Mouse (Mus musculus): ENCODE results near the gene Mgl2. TPM values are rescaled to one million over a fixed set of nuclear protein-coding genes. Genes with fewer than 3 reads are reported as not detected.
"Not testable (repeated sequence)": the region's sequence is repeated elsewhere in the genome, so short reads cannot be mapped to it uniquely, and the experiment has no call there.

Mgl2 gene
- polyA plus RNA-seq, 1 experiment from 2014 or later: not detected

DNA sequence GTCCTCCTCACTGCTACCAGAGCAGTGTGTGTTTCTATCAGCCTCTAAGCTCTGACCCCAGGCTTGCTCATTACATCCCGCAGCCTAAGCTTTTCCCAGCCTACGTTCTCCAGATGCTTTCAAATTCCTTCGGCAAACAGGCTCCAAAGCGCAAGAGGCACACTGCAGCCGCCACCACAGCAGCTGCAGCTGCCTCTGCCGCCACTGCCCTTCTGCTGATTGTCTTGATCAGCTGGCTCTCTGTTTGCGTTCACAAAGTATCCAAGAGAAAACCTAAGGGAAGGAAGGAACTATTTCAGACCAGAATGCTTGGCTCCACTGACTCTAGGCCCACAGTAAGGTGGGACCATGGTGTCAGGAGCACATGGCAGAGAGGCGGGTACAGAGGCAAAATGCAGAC lies 23.0 kb upstream of the Mgl2 start:
- Histone ChIP-seq H3K9me3 (ENCODE audit: control insufficient read depth, low read length) (no peaks in the 10 kb centered on the region), H3K36me3 (ENCODE audit: control insufficient read depth, insufficient read depth, low read length) (no peaks in the 10 kb centered on the region), H3K27me3 (ENCODE audit: control insufficient read depth, insufficient read depth, low read length) (no peaks in the 10 kb centered on the region), H3K9ac (ENCODE audit: low read length) (no peak overlapping the region), H3K4me2 (ENCODE audit: low read depth, low read length, severe bottlenecking) (no peak overlapping the region), H3K4me3 (ENCODE audit: low read depth, low read length) (no peak overlapping the region), H3K4me1 (replicated peaks; ENCODE audit: control insufficient read depth, insufficient read depth, low read length) (no peaks in the 10 kb centered on the region), H3K27ac (ENCODE audit: low read depth, low read length) (no peak overlapping the region)
- WGBS: 69% methylated on average over 8 of the region's 8 CpGs
- no peak for ATAC-seq (replicated peaks; ENCODE audit: low FRiP score)
- no peak for DNase-seq (ENCODE audit: low spot score)

- no peak for ATAC-seq (replicated peaks; ENCODE audit: low FRiP score)
- H3K27me3 ChIP-seq (ENCODE audit: control insufficient read depth, insufficient read depth, low read length): no peaks in the 10 kb centered on the region
- no peaks in the 10 kb centered on the region for H3K4me1 ChIP-seq (replicated peaks; ENCODE audit: control insufficient read depth, insufficient read depth, low read length)
- no peak overlapping the region for H3K4me3 ChIP-seq (ENCODE audit: low read depth, low read length)
- 66% methylated on average over 3 of the region's 3 CpGs for WGBS
- no peak overlapping the region for H3K4me2 ChIP-seq (ENCODE audit: low read depth, low read length, severe bottlenecking)
- H3K36me3 ChIP-seq (ENCODE audit: control insufficient read depth, insufficient read depth, low read length): no peaks in the 10 kb centered on the region
- H3K27ac ChIP-seq (ENCODE audit: low read depth, low read length): no peak overlapping the region
- no peaks in the 10 kb centered on the region for H3K9me3 ChIP-seq (ENCODE audit: control insufficient read depth, low read length)
- H3K9ac ChIP-seq (ENCODE audit: low read length): no peak overlapping the region
- peak; percentile 59 for DNase-seq (ENCODE audit: low spot score)
Measured at GRCm38 (mm10) chr11:70110146-70110545, 20.0 kb upstream of the Mgl2 start.

- WGBS: 76% methylated on average over 4 of the region's 4 CpGs
Measured at GRCm38 (mm10) chr11:70114562-70114961, 15.6 kb upstream of the Mgl2 start.

DNA sequence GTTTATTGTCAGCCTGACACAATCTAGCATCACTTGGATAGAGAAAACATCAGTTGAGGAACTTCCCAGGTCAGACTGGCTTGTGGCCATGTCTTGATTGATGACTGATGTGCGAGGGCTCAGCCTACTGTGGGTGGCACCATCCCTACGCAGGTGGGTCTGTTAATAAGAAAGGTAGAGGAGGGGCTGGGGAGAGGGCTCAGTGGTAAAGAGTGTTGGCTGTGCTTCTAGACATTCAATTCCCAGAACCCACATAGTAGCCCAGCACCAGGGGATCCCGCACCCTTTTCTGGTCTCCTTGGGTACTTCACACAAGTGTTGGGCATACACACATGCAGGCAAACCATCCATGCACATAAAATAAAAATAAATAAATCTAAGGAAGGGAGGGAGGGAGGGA lies 14.2 kb upstream of the Mgl2 start:
- WGBS: 93% methylated on average over 3 of the region's 3 CpGs
- no peak overlapping the region for H3K4me2 ChIP-seq (ENCODE audit: low read depth, low read length, severe bottlenecking)

More at GRCm38 (mm10) chr11:70114562-70114961, 15.6 kb upstream of the Mgl2 start:
- no peak for DNase-seq (ENCODE audit: low spot score)
- H3K27ac ChIP-seq (ENCODE audit: low read depth, low read length): no peak overlapping the region
- H3K9ac ChIP-seq (ENCODE audit: low read length): no peak overlapping the region
- no peaks in the 10 kb centered on the region for H3K9me3 ChIP-seq (ENCODE audit: control insufficient read depth, low read length)
- no peaks in the 10 kb centered on the region for H3K36me3 ChIP-seq (ENCODE audit: control insufficient read depth, insufficient read depth, low read length)
- H3K4me1 ChIP-seq (replicated peaks; ENCODE audit: control insufficient read depth, insufficient read depth, low read length): no peaks in the 10 kb centered on the region
- no peak overlapping the region for H3K4me2 ChIP-seq (ENCODE audit: low read depth, low read length, severe bottlenecking)
- no peaks in the 10 kb centered on the region for H3K27me3 ChIP-seq (ENCODE audit: control insufficient read depth, insufficient read depth, low read length)
- no peak for ATAC-seq (replicated peaks; ENCODE audit: low FRiP score)
- no peak overlapping the region for H3K4me3 ChIP-seq (ENCODE audit: low read depth, low read length)

GRCm38 (mm10) chr11:70135001-70135400 lies 4.9 kb downstream of the Mgl2 start:
- H3K9me3 ChIP-seq (ENCODE audit: control insufficient read depth, low read length); H3K4me1 ChIP-seq (replicated peaks; ENCODE audit: control insufficient read depth, insufficient read depth, low read length); H3K27ac ChIP-seq (ENCODE audit: low read depth, low read length); DNase-seq (ENCODE audit: low spot score); H3K27me3 ChIP-seq (ENCODE audit: control insufficient read depth, insufficient read depth, low read length); H3K36me3 ChIP-seq (ENCODE audit: control insufficient read depth, insufficient read depth, low read length); H3K4me3 ChIP-seq (ENCODE audit: low read depth, low read length); H3K9ac ChIP-seq (ENCODE audit: low read length); H3K4me2 ChIP-seq (ENCODE audit: low read depth, low read length, severe bottlenecking); ATAC-seq (replicated peaks; ENCODE audit: low FRiP score): not testable (repeated sequence)
- 68% methylated on average over 3 of the region's 3 CpGs for WGBS

More for the DNA sequence above, 14.2 kb upstream of the Mgl2 start:
- Histone ChIP-seq H3K4me1 (replicated peaks; ENCODE audit: control insufficient read depth, insufficient read depth, low read length) (no peaks in the 10 kb centered on the region), H3K36me3 (ENCODE audit: control insufficient read depth, insufficient read depth, low read length) (no peaks in the 10 kb centered on the region), H3K4me3 (ENCODE audit: low read depth, low read length) (no peak overlapping the region), H3K9me3 (ENCODE audit: control insufficient read depth, low read length) (no peaks in the 10 kb centered on the region; the same call in 1 of the 2 replicates), H3K27me3 (ENCODE audit: control insufficient read depth, insufficient read depth, low read length) (no peaks in the 10 kb centered on the region), H3K27ac (ENCODE audit: low read depth, low read length) (no peak overlapping the region), H3K9ac (ENCODE audit: low read length) (no peak overlapping the region)
- DNase-seq (ENCODE audit: low spot score) (no peak), ATAC-seq (replicated peaks; ENCODE audit: low FRiP score) (no peak)

DNA sequence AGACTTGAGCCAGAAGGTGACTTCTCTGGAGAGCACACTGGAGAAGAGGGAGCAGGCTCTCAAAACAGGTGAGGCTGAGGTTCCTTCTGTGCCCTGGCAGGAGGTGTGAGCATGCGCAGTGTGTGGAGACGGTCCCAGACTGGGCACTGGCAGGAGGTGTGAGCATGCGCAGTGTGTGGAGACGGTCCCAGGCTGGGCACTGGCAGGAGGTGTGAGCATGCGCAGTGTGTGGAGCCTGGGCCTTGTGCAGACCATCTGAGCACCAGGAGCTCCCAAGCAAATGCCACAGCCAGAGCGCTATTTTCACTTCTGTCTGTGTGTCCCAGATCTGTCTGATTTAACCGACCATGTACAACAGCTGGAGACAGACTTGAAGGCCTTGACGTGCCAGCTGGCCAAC lies 5.8 kb downstream of the Mgl2 start:
- H3K4me1 ChIP-seq (replicated peaks; ENCODE audit: control insufficient read depth, insufficient read depth, low read length); H3K9ac ChIP-seq (ENCODE audit: low read length); H3K36me3 ChIP-seq (ENCODE audit: control insufficient read depth, insufficient read depth, low read length); ATAC-seq (replicated peaks; ENCODE audit: low FRiP score); H3K27ac ChIP-seq (ENCODE audit: low read depth, low read length); H3K4me2 ChIP-seq (ENCODE audit: low read depth, low read length, severe bottlenecking); DNase-seq (ENCODE audit: low spot score); H3K27me3 ChIP-seq (ENCODE audit: control insufficient read depth, insufficient read depth, low read length); H3K9me3 ChIP-seq (ENCODE audit: control insufficient read depth, low read length); H3K4me3 ChIP-seq (ENCODE audit: low read depth, low read length): not testable (repeated sequence)
- WGBS: 88% methylated on average over 8 of the region's 8 CpGs

DNA sequence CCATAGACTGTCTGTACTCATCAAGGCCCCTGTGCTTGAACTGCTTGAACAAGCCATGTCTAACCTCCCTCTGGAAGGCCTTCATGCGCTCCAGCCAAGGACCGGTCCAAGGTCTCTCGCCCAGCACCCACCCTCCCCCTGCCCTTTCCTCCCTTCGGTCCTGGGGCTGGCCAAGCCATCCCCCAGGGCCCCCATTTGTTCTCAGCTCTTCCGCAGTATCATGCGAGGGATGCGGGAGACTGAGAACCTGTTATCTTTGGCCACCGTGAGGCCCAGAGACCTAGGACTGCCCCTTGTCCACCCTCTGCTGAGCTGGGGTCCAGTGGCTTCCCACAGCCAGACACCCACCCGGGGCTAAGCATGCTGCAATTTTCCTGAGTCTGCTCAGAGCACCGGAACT lies 9.0 kb downstream of the Mgl2 start:
- Histone ChIP-seq H3K4me1 (replicated peaks; ENCODE audit: control insufficient read depth, insufficient read depth, low read length) (no peaks in the 10 kb centered on the region), H3K36me3 (ENCODE audit: control insufficient read depth, insufficient read depth, low read length) (no peaks in the 10 kb centered on the region), H3K27ac (ENCODE audit: low read depth, low read length) (no peak overlapping the region), H3K9me3 (ENCODE audit: control insufficient read depth, low read length) (no peaks in the 10 kb centered on the region), H3K4me3 (ENCODE audit: low read depth, low read length) (no peak overlapping the region), H3K27me3 (ENCODE audit: control insufficient read depth, insufficient read depth, low read length) (no peaks in the 10 kb centered on the region), H3K4me2 (ENCODE audit: low read depth, low read length, severe bottlenecking) (no peak overlapping the region), H3K9ac (ENCODE audit: low read length) (no peak overlapping the region)
- ATAC-seq (replicated peaks; ENCODE audit: low FRiP score) (no peak), DNase-seq (ENCODE audit: low spot score) (no peak)
- 89% methylated on average over 10 of the region's 10 CpGs for WGBS

DNA sequence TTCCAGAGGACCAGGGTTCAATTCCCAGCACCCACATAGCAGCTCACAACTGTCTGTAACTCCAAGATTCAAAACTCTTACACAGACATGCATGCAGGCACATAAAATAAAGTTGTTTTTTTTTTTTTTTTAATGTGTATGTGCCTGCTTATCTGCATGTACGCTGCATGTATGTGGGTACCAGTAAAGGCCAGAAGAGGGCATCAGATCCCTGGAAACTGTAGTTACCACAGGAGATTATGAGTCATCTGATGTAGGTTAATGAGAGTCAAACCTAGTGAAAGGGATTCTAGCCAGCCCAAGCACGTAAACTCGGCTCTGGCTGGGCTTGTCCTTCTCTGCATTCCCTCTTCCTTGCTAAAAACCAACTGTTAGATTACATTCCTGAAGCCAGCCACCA lies 20.9 kb downstream of the Mgl2 start:
- DNase-seq (ENCODE audit: low spot score) (no peak), ATAC-seq (replicated peaks; ENCODE audit: low FRiP score) (no peak)
- WGBS: 67% methylated on average over 3 of the region's 3 CpGs
- no peak overlapping the region for H3K4me2 ChIP-seq (ENCODE audit: low read depth, low read length, severe bottlenecking)
- H3K36me3 ChIP-seq (ENCODE audit: control insufficient read depth, insufficient read depth, low read length): no peaks in the 10 kb centered on the region
- H3K9ac ChIP-seq (ENCODE audit: low read length): no peak overlapping the region
- H3K4me3 ChIP-seq (ENCODE audit: low read depth, low read length): no peak overlapping the region
- no peaks in the 10 kb centered on the region for H3K9me3 ChIP-seq (ENCODE audit: control insufficient read depth, low read length)
- no peaks in the 10 kb centered on the region for H3K27me3 ChIP-seq (ENCODE audit: control insufficient read depth, insufficient read depth, low read length)
- no peak overlapping the region for H3K27ac ChIP-seq (ENCODE audit: low read depth, low read length)
- H3K4me1 ChIP-seq (replicated peaks; ENCODE audit: control insufficient read depth, insufficient read depth, low read length): no peaks in the 10 kb centered on the region

DNA sequence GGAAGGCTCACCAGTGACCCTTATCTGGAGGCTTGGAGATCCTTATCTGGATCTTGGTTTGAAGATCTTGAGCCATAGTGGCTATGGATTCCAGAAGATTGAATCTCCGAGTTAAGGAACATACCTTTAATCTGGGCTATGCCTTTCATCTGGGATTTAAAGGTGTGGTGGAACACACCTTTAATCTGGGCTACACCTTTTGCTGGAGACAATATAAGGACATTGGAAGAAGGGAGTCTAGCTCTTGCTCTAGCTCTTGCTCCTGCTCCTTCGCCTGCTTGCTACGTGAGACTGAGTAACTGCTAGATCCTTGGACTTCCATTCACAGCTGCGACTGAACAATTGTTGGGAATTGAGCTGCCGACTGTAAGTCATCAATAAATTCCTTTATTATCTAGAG lies 25.8 kb downstream of the Mgl2 start, which contains the start of gene Clec10a:
Gene Clec10a (plus strand): TSS at position 301 of the 400 bp plus-strand sequence.
- H3K9ac ChIP-seq (ENCODE audit: low read length); ATAC-seq (replicated peaks; ENCODE audit: low FRiP score); H3K4me3 ChIP-seq (ENCODE audit: low read depth, low read length); H3K27me3 ChIP-seq (ENCODE audit: control insufficient read depth, insufficient read depth, low read length); H3K4me2 ChIP-seq (ENCODE audit: low read depth, low read length, severe bottlenecking); H3K36me3 ChIP-seq (ENCODE audit: control insufficient read depth, insufficient read depth, low read length); H3K27ac ChIP-seq (ENCODE audit: low read depth, low read length); DNase-seq (ENCODE audit: low spot score); H3K4me1 ChIP-seq (replicated peaks; ENCODE audit: control insufficient read depth, insufficient read depth, low read length); H3K9me3 ChIP-seq (ENCODE audit: control insufficient read depth, low read length): not testable (repeated sequence)
- WGBS: no CpG with 5 or more reads among the region's 5 CpGs
